Mouse (Mus musculus) heart, embryonic 11.5 days (tissue): ENCODE data around the gene Tas1r3. TPM values are rescaled to one million over a fixed set of nuclear protein-coding genes. Genes with fewer than 3 reads are reported as not detected.

Experiments used
- ATAC-seq: fragments of 200-750 bp; cut with Nextera tagmentation; replicated peaks from 2 replicates; pipeline ENCODE4 v1.8.0; 2017; ENCODE audit warnings: moderate library complexity; ENCODE audit not compliant: insufficient number of reproducible peaks, low FRiP score, low TSS enrichment
- H3K27ac ChIP-seq: fragments of 300-500 bp; sonication (generic); 2 replicates; pipeline ENCODE4 v1.5.1; 2014; ENCODE audit warnings: mild to moderate bottlenecking, low read depth, low read length
- H3K27me3 ChIP-seq: fragments of 300-500 bp; sonication (generic); 2 replicates; pipeline ENCODE4 v1.6.1; 2014; ENCODE audit warnings: mild to moderate bottlenecking, low read length, mixed read lengths; ENCODE audit not compliant: control insufficient read depth, insufficient read depth
- H3K36me3 ChIP-seq: fragments of 300-500 bp; sonication (generic); 2 replicates; pipeline ENCODE4 v1.6.1; 2014; ENCODE audit warnings: mild to moderate bottlenecking, low read length, moderate library complexity, mixed read lengths; ENCODE audit not compliant: control insufficient read depth, insufficient read depth
- H3K4me1 ChIP-seq: fragments of 300-500 bp; sonication (generic); 2 replicates; pipeline ENCODE4 v1.6.1; 2014; ENCODE audit warnings: low read length; ENCODE audit not compliant: control insufficient read depth, insufficient read depth
- H3K4me2 ChIP-seq: fragments of 300-500 bp; sonication (generic); 2 replicates; pipeline ENCODE4 v1.6.1; 2014; ENCODE audit warnings: mild to moderate bottlenecking, moderate library complexity
- H3K4me3 ChIP-seq: fragments of 300-500 bp; sonication (generic); 2 replicates; pipeline ENCODE4 v1.5.1; 2014; ENCODE audit warnings: low read depth, low read length
- H3K9ac ChIP-seq: fragments of 300-500 bp; sonication (generic); 2 replicates; pipeline ENCODE4 v1.6.1; 2014; ENCODE audit warnings: mild to moderate bottlenecking, low read depth, low read length, moderate library complexity
- H3K9me3 ChIP-seq: fragments of 300-500 bp; sonication (generic); replicated peaks from 2 replicates; pipeline ENCODE4 v1.6.1; 2016; ENCODE audit warnings: low read length; ENCODE audit not compliant: control insufficient read depth
- WGBS: fragments of 180-500 bp; shearing (Covaris S2); extraction: QIAGEN DNeasy Blood & Tissue Kit; methylation state at CpG from one replicate; pipeline ENCODE4 v1.1.7; 2014; ENCODE audit not compliant: insufficient replicate concordance; 5-methylcytosine and 5-hydroxymethylcytosine counted together
- polyA plus RNA-seq: library from polyadenylated mRNA; unstranded; fragments of >200 nt; fragmentation: Nextera tagmentation; extraction: Ambion mirVana; gene quantifications from 2 replicates; pipeline ENCODE4 v1.2.1, GENCODE M21; 2014

Tas1r3 gene
- polyA plus RNA-seq, 1 experiment from 2014 or later = 0.11 TPM

DNA sequence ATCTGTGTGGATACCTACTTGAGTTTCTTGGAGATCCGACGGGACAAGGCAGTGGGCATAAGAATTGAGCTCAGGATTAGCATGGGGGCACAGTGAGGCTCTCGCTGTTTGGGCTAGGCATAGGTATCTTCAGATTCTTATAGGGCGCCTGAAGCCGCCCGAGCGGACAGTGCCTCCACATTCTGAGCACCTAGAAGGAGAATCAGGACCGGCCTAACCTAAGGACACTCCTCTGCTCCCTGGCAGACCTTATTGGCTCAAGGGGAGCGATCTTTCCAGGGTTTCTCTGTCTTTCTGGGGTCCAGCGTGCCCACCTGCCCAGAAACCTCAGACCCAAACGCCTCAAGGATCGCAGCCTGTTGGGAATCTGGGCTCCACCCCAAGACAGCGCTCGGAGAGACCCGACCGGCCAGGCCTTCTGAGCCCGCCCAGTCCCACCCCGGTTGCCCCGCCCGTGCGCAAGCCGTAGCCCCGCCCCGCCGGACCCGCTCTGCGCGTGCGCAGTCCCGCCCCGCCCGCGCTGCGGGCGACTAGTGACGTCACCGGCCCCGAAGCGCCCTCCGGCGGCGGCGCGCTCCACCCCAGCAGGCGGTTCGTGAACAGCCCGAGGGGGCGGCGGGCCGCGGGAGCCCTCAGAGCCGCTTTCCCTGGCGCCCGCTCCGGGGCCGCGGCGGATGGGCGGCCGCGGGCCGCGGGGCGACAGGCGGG, 16.1 kb downstream of the Tas1r3 start, which contains the start of gene Dvl1:
Gene Dvl1 (plus strand): TSS at position 532 of the 708 bp plus-strand sequence.
- H3K4me3 ChIP-seq = peak within 1 kb of the TSS; percentile 83
- peak within 1 kb of the TSS; percentile 41; the same call in 1 of the 2 replicates for H3K27ac ChIP-seq
- peak within 1 kb of the TSS; percentile 98 for H3K4me2 ChIP-seq
- H3K9me3 ChIP-seq = no peaks in the 10 kb centered on the region
- H3K36me3 ChIP-seq = no peaks in the 10 kb centered on the region
- 2% methylated on average over 52 of the region's 65 CpGs for WGBS
- no peaks in the 10 kb centered on the region for H3K27me3 ChIP-seq
- H3K9ac ChIP-seq = peak within 1 kb of the TSS; percentile 84
- ATAC-seq = peak; percentile 91
- H3K4me1 ChIP-seq = peaks cover 11% of the 10 kb centered on the region

DNA sequence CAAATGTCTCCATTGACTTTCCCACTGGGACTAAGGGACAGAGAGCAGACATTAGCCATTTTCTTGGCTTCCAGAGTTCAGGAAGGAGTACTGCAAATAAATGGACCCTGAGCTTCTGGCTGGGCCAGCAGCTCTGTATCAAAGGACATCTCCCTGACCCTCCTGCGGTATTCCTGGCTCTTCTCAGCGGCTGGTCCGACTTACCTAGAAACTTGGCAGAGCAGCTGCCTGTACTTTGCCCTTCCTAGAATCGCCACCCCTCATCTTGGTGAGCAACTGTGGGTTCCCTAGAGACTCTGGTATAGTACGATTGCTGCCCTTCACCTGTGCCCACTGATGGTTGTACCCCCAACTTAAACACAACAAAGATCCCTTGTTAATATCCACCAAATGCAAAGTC, 19.9 kb downstream of the Tas1r3 start:
- Histone ChIP-seq H3K9me3 (no peaks in the 10 kb centered on the region), H3K36me3 (no peaks in the 10 kb centered on the region; the same call in 1 of the 2 replicates), H3K27ac (no peak overlapping the region), H3K27me3 (peaks cover 5% of the 10 kb centered on the region; the same call in 1 of the 2 replicates), H3K4me2 (no peak overlapping the region), H3K4me3 (no peak overlapping the region), H3K4me1 (peaks cover 35% of the 10 kb centered on the region), H3K9ac (no peak overlapping the region)
- WGBS = 89% methylated on average over 5 of the region's 5 CpGs
- ATAC-seq = no peak

DNA sequence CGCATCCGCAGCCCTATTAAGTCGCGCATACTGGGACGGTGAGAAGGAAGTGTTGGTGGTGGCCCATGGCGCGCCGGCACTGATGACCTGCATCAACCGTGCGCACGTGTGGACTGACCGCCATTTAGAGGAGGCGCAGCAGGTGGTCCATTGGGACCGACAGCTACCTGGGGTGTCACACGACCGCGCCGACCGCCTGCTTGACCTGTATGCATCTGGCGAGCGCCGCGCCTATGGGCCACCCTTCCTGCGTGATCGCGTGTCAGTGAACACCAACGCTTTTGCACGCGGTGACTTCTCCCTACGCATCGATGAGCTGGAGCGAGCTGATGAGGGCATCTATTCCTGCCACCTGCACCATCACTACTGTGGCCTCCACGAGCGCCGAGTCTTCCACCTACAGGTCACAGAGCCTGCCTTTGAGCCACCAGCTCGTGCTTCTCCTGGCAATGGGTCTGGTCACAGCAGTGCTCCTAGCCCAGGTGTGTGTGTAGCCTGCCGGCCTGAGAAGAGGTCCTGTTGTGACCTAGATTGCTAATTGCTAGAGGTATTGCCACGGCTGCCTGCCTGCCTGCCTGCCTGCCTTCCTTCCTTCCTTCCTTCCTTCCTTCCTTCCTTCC, 21.4 kb downstream of the Tas1r3 start:
- no peaks in the 10 kb centered on the region for H3K9me3 ChIP-seq
- H3K27ac ChIP-seq = no peak overlapping the region
- peaks cover 38% of the 10 kb centered on the region for H3K4me1 ChIP-seq
- ATAC-seq = no peak
- peak overlapping the region; percentile 58 for H3K4me3 ChIP-seq
- peak overlapping the region; percentile 95 for H3K4me2 ChIP-seq
- 41% methylated on average over 38 of the region's 38 CpGs for WGBS
- 0 out of 2 replicates have a peak overlapping the region, but pooled peaks have one; percentile 16 for H3K9ac ChIP-seq
- no peaks in the 10 kb centered on the region; the same call in 1 of the 2 replicates for H3K36me3 ChIP-seq
- peaks cover 5% of the 10 kb centered on the region; the same call in 1 of the 2 replicates for H3K27me3 ChIP-seq

DNA sequence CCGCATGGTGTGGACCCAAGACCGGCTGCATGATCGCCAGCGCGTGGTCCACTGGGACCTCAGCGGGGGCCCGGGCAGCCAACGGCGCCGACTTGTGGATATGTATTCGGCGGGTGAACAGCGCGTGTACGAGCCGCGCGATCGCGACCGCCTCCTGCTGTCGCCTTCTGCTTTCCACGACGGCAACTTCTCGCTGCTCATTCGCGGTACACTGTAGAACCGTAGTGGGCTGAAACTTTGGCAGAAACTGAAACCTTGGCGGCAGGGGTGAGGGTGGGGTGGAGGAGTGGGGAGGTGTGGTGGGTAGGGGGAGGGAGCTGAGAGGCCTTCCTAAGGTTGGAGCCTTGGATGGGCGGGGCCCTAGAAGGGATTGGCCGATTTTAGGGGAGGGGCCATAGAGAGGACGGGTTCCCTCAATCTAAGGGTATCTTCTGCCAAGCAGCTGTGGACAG, 22.1 kb downstream of the Tas1r3 start:
- Histone ChIP-seq H3K36me3 (no peaks in the 10 kb centered on the region; the same call in 1 of the 2 replicates), H3K4me1 (peaks cover 38% of the 10 kb centered on the region), H3K9ac (peak overlapping the region; percentile 70), H3K4me2 (peak overlapping the region; percentile 95), H3K27me3 (peaks cover 5% of the 10 kb centered on the region; the same call in 1 of the 2 replicates), H3K4me3 (peak overlapping the region; percentile 58), H3K9me3 (no peaks in the 10 kb centered on the region), H3K27ac (no peak overlapping the region)
- WGBS = under 1% methylated on average over 32 of the region's 32 CpGs
- peak; percentile 75 for ATAC-seq

DNA sequence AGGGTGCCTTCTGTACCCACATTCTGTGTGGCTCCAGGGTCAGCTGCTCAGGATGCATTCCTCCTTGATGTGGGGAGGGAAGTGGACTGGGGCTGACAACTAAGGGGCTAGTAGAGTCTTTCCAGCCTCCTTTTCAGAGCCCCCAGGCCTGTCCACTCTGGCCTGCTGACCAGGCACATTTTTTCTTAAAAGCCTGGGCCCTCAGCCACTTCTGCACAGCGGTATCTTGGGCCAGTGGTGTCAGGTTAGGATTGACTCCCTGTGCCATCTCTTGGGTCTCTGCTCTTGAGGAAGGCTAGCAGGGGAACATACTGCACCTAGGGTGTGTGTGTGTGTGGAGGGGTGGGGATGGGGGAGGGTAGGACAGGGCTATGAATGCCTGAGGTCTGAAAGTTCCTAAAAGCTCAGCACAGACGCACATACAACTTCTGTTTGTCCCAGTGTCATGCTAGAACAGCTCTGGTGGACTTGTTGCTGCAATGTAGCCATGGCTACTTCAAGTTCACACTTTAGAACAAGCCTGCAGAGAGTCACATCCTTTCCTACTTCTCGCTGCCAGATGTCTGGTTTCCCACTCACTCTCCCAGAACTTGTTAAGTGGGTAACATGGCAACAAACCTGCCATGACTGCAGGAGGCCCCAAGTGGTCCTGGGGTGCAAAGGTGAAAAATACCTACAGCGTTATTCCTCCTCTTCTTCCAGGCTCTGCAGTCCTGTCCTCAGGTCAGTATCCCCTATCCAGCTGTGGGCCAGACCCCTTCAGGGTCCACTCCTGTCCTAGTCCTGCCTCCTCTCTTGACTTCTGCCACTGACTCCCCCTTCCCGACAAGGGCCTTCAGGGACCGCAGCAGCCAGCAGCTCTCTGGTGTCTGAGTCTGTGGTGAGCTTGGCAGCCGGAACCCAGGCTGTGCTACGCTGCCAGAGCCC, 22.8 kb downstream of the Tas1r3 start:
- H3K9ac ChIP-seq = peak overlapping the region; percentile 77
- H3K4me2 ChIP-seq = peak overlapping the region; percentile 95
- H3K4me3 ChIP-seq = peak overlapping the region; percentile 58
- no peaks in the 10 kb centered on the region for H3K9me3 ChIP-seq
- 6% methylated on average over 8 of the region's 8 CpGs for WGBS
- H3K36me3 ChIP-seq = no peaks in the 10 kb centered on the region; the same call in 1 of the 2 replicates
- H3K27me3 ChIP-seq = peaks cover 5% of the 10 kb centered on the region; the same call in 1 of the 2 replicates
- no peak; the same call in 1 of the 2 replicates for ATAC-seq
- H3K27ac ChIP-seq = peak overlapping the region; percentile 71
- peaks cover 38% of the 10 kb centered on the region for H3K4me1 ChIP-seq

DNA sequence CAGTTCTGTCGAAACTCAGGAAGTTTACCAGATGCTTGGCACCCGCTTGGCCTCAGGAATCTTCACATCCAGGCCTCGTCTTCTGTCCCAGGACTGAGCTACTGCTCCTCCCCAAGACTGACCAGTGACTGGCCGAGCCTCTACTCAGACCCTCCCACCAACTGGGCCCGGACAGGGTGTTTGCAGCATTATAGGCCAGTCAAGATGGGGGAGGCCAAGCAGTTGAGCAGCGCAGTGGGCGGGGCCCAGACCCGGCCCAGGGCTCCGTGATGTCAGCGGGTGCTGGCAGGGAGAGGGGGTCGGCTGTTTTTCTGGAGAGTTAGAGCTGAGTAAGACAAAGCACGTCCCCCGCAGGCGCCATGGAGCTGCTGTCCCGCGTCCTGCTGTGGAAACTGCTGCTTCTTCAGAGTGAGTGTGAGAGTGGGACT, 23.7 kb downstream of the Tas1r3 start, which contains the start of gene Mxra8:
Gene Mxra8 (plus strand): TSS at position 198 of the 428 bp plus-strand sequence.
- H3K9me3 ChIP-seq = no peaks in the 10 kb centered on the region
- H3K9ac ChIP-seq = peak within 1 kb of the TSS; percentile 77
- WGBS = under 1% methylated on average over 16 of the region's 16 CpGs
- H3K27me3 ChIP-seq = peaks cover 5% of the 10 kb centered on the region; the same call in 1 of the 2 replicates
- H3K4me2 ChIP-seq = peak within 1 kb of the TSS; percentile 95
- ATAC-seq = peak; percentile 87
- no peaks in the 10 kb centered on the region; the same call in 1 of the 2 replicates for H3K36me3 ChIP-seq
- peaks cover 38% of the 10 kb centered on the region for H3K4me1 ChIP-seq
- peak within 1 kb of the TSS; percentile 71 for H3K27ac ChIP-seq
- H3K4me3 ChIP-seq = peak within 1 kb of the TSS; percentile 58

DNA sequence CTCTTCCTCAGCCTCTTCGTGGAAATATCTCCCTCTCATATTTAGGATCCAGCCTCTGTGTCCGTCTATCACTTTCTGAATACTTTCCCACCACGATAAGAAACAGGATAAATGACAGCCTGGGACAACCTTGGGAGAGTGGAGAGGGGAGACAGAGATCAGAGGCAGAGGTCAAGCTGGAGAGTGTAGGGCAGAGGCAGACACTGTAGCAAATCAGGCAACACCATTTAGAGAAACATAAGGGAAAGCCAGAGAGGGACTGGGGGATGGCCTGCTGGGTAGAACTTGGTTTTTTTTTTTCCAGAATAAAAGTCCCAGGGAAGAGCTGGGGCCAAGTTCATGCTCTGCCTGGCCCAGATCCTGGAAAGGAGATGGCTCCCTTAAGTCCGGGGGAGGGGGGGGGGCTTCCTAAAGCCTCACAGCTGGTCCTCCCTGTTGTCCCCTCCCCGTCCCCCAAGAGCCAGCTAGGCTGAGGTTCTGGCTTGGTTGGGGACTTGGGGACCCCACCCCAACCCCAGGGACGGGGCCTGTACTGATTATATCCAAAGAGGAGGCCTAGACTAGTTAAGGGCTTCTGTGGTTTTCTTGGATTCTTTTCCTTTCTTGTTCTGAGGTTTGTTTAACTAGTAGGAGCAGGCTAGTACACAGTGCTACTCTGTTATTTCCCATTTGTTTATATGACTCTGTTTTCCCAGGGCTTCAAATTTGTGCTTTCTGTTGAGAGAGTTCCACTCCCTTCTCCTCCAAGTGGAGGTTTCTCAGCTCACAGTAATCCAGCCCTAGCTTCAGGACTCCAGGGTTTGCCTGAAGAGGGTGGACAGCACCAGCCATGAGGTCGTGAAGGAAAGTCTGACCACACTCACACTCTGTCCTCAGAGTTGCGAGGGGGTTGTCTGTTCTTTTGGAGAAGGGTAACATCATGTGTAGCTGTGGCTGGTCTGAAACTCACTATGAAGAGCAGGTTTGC, 24.7 kb downstream of the Tas1r3 start:
- peak overlapping the region; percentile 47 for H3K27ac ChIP-seq
- H3K27me3 ChIP-seq = peaks cover 5% of the 10 kb centered on the region; the same call in 1 of the 2 replicates
- no peak for ATAC-seq
- no peak overlapping the region for H3K9ac ChIP-seq
- no peak overlapping the region for H3K4me3 ChIP-seq
- H3K4me1 ChIP-seq = peaks cover 42% of the 10 kb centered on the region
- no peaks in the 10 kb centered on the region for H3K9me3 ChIP-seq
- no peaks in the 10 kb centered on the region; the same call in 1 of the 2 replicates for H3K36me3 ChIP-seq
- 42% methylated on average over 8 of the region's 8 CpGs for WGBS
- no peak overlapping the region for H3K4me2 ChIP-seq
